Mouse (Mus musculus): ENCODE data around the gene Lrsam1. TPM values are rescaled to one million over a fixed set of nuclear protein-coding genes. Genes with fewer than 3 reads are reported as not detected.

Lrsam1 gene
- polyA plus RNA-seq, 1 experiment from 2014 or later: 5.3 TPM

GRCm38 (mm10) chr2:32966184-32966688 lies 4.8 kb upstream of the Lrsam1 start:
- H3K9me3 ChIP-seq (ENCODE audit: control insufficient read depth, low read length): no peaks in the 10 kb centered on the region
- 8% methylated on average over 13 of the region's 13 CpGs for WGBS
- no peaks in the 10 kb centered on the region; the same call in 1 of the 2 replicates for H3K4me1 ChIP-seq (replicated peaks; ENCODE audit: control insufficient read depth, insufficient read depth)
- ATAC-seq (ENCODE audit: low FRiP score, low TSS enrichment) (no peak), DNase-seq (ENCODE audit: low spot score) (no peak)
- peak overlapping the region; percentile 83 for H3K9ac ChIP-seq (ENCODE audit: low read length)
- TF ChIP-seq EP300 (optimal IDR thresholded peaks at IDR 0.05) (no peak), CTCF (IDR thresholded peaks at IDR 0.05; ENCODE audit: low read depth) (no peak)
- peak overlapping the region; percentile 63 for H3K4me3 ChIP-seq (ENCODE audit: low read depth, low read length)
- H3K36me3 ChIP-seq (ENCODE audit: control insufficient read depth, insufficient read depth, low read length): peaks cover 11% of the 10 kb centered on the region
- H3K27ac ChIP-seq (replicated peaks): peak overlapping the region; percentile 99
- no peaks in the 10 kb centered on the region for H3K27me3 ChIP-seq (ENCODE audit: control insufficient read depth, insufficient read depth, low read length)
- peak overlapping the region; percentile 84 for H3K4me2 ChIP-seq (replicated peaks; ENCODE audit: low read depth)

DNA sequence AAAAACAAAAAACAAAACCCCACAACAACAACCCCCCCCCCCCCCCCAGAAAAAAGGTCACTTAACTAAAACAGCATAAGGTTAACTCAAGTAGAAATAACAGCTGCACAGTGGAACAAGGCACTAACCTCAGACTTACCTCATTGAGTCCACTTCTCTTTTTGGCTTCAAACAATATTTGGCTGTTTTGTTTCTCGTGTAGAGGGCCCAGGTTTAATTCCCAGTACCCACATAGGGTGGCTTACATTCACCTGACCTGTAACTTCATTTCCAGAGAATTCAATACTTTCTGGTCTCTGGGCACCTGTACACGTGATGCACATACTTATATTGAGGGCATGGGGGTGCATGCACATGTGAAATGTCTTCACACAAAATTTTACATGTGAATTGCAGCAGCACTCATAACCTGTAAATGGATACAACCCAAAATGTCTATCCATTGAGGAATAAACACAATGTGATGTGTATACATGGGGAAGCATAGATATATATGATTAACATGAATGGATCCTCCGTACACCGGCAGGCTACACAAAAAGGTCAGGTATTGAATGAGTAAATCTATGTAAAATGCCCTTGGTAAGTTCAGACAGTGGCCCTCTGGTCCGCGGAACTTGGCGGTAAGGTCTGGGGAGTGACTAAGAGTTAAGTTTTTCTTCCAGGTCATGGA lies 4.2 kb upstream of the Lrsam1 start:
- DNase-seq (ENCODE audit: low spot score) (no peak), ATAC-seq (ENCODE audit: low FRiP score, low TSS enrichment) (no peak)
- H3K27me3 ChIP-seq (ENCODE audit: control insufficient read depth, insufficient read depth, low read length): no peaks in the 10 kb centered on the region
- no peak overlapping the region for H3K4me3 ChIP-seq (ENCODE audit: low read depth, low read length)
- no peak overlapping the region; the same call in 1 of the 2 replicates for H3K9ac ChIP-seq (ENCODE audit: low read length)
- H3K9me3 ChIP-seq (ENCODE audit: control insufficient read depth, low read length): no peaks in the 10 kb centered on the region
- TF ChIP-seq EP300 (optimal IDR thresholded peaks at IDR 0.05): no peak
- no peak for TF ChIP-seq CTCF (IDR thresholded peaks at IDR 0.05; ENCODE audit: low read depth)
- 10% methylated on average over 7 of the region's 7 CpGs for WGBS
- H3K36me3 ChIP-seq (ENCODE audit: control insufficient read depth, insufficient read depth, low read length): peaks cover 11% of the 10 kb centered on the region
- 0 out of 2 replicates have a peak overlapping the region, but pooled peaks have one; percentile 11 for H3K4me2 ChIP-seq (replicated peaks; ENCODE audit: low read depth)
- no peak overlapping the region for H3K27ac ChIP-seq (replicated peaks)
- peaks cover 2% of the 10 kb centered on the region; the same call in 1 of the 2 replicates for H3K4me1 ChIP-seq (replicated peaks; ENCODE audit: control insufficient read depth, insufficient read depth)

DNA sequence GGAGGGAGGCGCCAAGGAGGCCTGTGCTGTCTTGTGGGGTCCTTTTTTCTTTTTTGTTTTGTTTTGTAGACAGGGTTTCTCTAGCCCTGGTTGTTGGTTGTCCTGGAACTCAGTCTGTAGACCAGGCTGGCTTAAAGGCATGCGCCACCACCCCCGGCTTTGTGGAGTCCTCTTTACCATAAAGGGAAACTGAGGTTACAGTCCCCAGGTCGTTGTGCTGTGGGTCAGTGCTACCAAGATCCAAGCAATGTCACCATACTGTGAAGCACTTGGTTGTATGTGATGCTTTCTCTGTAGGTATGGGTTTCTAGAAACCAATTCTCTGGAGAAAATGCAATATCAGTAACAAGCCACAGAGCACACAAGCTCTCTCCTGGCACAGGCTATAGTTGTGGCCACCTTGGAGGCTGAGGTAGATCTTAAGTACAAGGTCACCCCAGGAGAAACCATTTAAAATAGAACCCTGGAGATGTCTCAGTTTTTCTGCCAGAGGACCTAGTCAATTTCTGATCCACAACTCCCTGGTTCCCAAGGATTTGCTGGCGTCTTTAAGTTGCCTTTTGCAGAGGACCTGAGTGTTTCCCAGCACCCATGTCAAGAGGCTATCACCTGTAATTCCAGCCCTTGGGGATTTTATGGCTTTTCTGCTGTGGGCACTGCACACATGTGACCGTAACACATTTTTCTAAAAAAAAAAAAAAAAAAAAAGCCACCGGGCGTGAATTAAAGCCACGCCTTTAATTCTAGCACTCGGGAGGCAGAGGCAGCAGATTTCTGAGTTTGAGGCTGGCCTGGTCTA lies 3.4 kb upstream of the Lrsam1 start:
- TF ChIP-seq EP300 (optimal IDR thresholded peaks at IDR 0.05) (no peak), CTCF (IDR thresholded peaks at IDR 0.05; ENCODE audit: low read depth) (no peak)
- H3K36me3 ChIP-seq (ENCODE audit: control insufficient read depth, insufficient read depth, low read length): peaks cover 11% of the 10 kb centered on the region
- H3K4me2 ChIP-seq (replicated peaks; ENCODE audit: low read depth): no peak overlapping the region
- peak overlapping the region; percentile 8; the same call in 1 of the 2 replicates for H3K9ac ChIP-seq (ENCODE audit: low read length)
- ATAC-seq (ENCODE audit: low FRiP score, low TSS enrichment) (no peak), DNase-seq (ENCODE audit: low spot score) (no peak)
- peaks cover 3% of the 10 kb centered on the region; the same call in 1 of the 2 replicates for H3K4me1 ChIP-seq (replicated peaks; ENCODE audit: control insufficient read depth, insufficient read depth)
- H3K27me3 ChIP-seq (ENCODE audit: control insufficient read depth, insufficient read depth, low read length): no peaks in the 10 kb centered on the region
- H3K27ac ChIP-seq (replicated peaks): peak overlapping the region; percentile 13; the same call in 1 of the 2 replicates
- no peak overlapping the region for H3K4me3 ChIP-seq (ENCODE audit: low read depth, low read length)
- no peaks in the 10 kb centered on the region for H3K9me3 ChIP-seq (ENCODE audit: control insufficient read depth, low read length)
- 39% methylated on average over 10 of the region's 10 CpGs for WGBS

- DNase-seq (ENCODE audit: low spot score) (no peak), ATAC-seq (ENCODE audit: low FRiP score, low TSS enrichment) (no peak)
- peaks cover 11% of the 10 kb centered on the region for H3K36me3 ChIP-seq (ENCODE audit: control insufficient read depth, insufficient read depth, low read length)
- peaks cover 3% of the 10 kb centered on the region; the same call in 1 of the 2 replicates for H3K4me1 ChIP-seq (replicated peaks; ENCODE audit: control insufficient read depth, insufficient read depth)
- no peak overlapping the region for H3K27ac ChIP-seq (replicated peaks)
- H3K4me2 ChIP-seq (replicated peaks; ENCODE audit: low read depth): 0 out of 2 replicates have a peak overlapping the region, but pooled peaks have one; percentile 6
- no peak for TF ChIP-seq CTCF (IDR thresholded peaks at IDR 0.05; ENCODE audit: low read depth)
- TF ChIP-seq EP300 (optimal IDR thresholded peaks at IDR 0.05): no peak
- 59% methylated on average over 1 of the region's 1 CpGs for WGBS
- H3K9me3 ChIP-seq (ENCODE audit: control insufficient read depth, low read length): no peaks in the 10 kb centered on the region
- no peak overlapping the region for H3K9ac ChIP-seq (ENCODE audit: low read length)
- H3K4me3 ChIP-seq (ENCODE audit: low read depth, low read length): no peak overlapping the region
- H3K27me3 ChIP-seq (ENCODE audit: control insufficient read depth, insufficient read depth, low read length): no peaks in the 10 kb centered on the region
Measured at GRCm38 (mm10) chr2:32963981-32964380, 2.6 kb upstream of the Lrsam1 start.

DNA sequence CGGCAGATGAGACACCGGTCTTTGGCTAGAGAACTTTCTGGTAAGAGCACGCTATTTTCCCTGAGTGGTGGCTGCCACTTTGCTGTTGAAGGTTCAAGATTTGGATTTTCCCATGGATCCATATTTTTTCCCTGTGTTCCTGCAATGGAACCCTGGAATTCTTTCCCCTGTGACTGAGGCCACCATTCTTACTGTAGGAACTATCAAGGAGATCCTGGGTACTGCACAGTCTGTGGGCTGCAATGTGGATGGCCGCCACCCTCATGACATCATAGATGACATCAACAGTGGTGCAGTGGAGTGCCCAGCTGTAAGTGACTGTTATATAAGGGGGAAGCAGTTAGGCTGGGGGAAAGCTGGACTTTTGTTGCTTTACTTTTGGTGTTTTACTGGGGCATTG lies 2.1 kb upstream of the Lrsam1 start:
- no peak for ATAC-seq (ENCODE audit: low FRiP score, low TSS enrichment)
- Histone ChIP-seq H3K27ac (replicated peaks) (no peak overlapping the region), H3K36me3 (ENCODE audit: control insufficient read depth, insufficient read depth, low read length) (peaks cover 11% of the 10 kb centered on the region), H3K4me2 (replicated peaks; ENCODE audit: low read depth) (peak overlapping the region; percentile 89), H3K4me3 (ENCODE audit: low read depth, low read length) (no peak overlapping the region), H3K27me3 (ENCODE audit: control insufficient read depth, insufficient read depth, low read length) (no peaks in the 10 kb centered on the region), H3K4me1 (replicated peaks; ENCODE audit: control insufficient read depth, insufficient read depth) (peaks cover 3% of the 10 kb centered on the region; the same call in 1 of the 2 replicates), H3K9ac (ENCODE audit: low read length) (no peak overlapping the region; the same call in 1 of the 2 replicates), H3K9me3 (ENCODE audit: control insufficient read depth, low read length) (no peaks in the 10 kb centered on the region)
- no peak for TF ChIP-seq CTCF (IDR thresholded peaks at IDR 0.05; ENCODE audit: low read depth)
- 57% methylated on average over 4 of the region's 4 CpGs for WGBS
- no peak for DNase-seq (ENCODE audit: low spot score)
